Mouse (Mus musculus) bone marrow, adult 2 months (tissue): ENCODE measurements around the gene Gabra3.

Experiments
- CTCF ChIP-seq: fragments of 200-500 bp; IDR thresholded peaks from 2 replicates; pipeline ENCODE4 v1.5.1; 2011; ENCODE audit warnings: low read length, control low read depth; ENCODE audit not compliant: control insufficient read depth, insufficient read depth
- POLR2A ChIP-seq: fragments of 200-500 bp; IDR thresholded peaks from 2 replicates; pipeline ENCODE4 v1.6.1; 2011; ENCODE audit warnings: low read depth, mild to moderate bottlenecking, control low read depth, low read length, borderline replicate concordance; ENCODE audit not compliant: control insufficient read depth

GRCm38 (mm10) chrX:72656230-72656898 lies at the start of gene Gabra3:
- no peak for TF ChIP-seq CTCF
- TF ChIP-seq POLR2A = no peak
